Mouse (Mus musculus) ES-E14 (cell line): ENCODE data around the gene Ptges.

Experiments
- HCFC1 ChIP-seq: IDR thresholded peaks from 2 replicates; pipeline ENCODE4 v1.6.1; 2012; ENCODE audit warnings: low read length, inconsistent platforms, borderline replicate concordance; ENCODE audit not compliant: insufficient read depth
- MAFK ChIP-seq: IDR thresholded peaks from 2 replicates; pipeline ENCODE4 v1.6.1; 2014; ENCODE audit warnings: mild to moderate bottlenecking, low read depth, low read length, inconsistent platforms; ENCODE audit not compliant: insufficient read depth
- ZNF384 ChIP-seq: IDR thresholded peaks from 2 replicates; pipeline ENCODE4 v1.6.1; 2012; ENCODE audit warnings: low read depth, low read length, inconsistent platforms

- no peak for TF ChIP-seq MAFK
- no peak for TF ChIP-seq HCFC1
- TF ChIP-seq ZNF384: peak; percentile 64; the same call in 1 of the 2 replicates
Observed at GRCm38 (mm10) chr2:30933917-30934450, 4.3 kb upstream of the Ptges start.
